Mouse (Mus musculus) liver, adult 2 months (tissue): ENCODE measurements around the gene Fhl1.

Source experiments
- CTCF ChIP-seq: fragments of 200-500 bp; IDR thresholded peaks from 2 replicates; pipeline ENCODE4 v1.5.1; 2011; ENCODE audit warnings: low read depth, low read length, control low read depth
- POLR2A ChIP-seq: fragments of 200-500 bp; IDR thresholded peaks from 2 replicates; pipeline ENCODE4 v1.6.1; 2011; ENCODE audit warnings: low read length, control low read depth; ENCODE audit not compliant: insufficient read depth; ENCODE audit errors: extremely low read depth

GRCm38 (mm10) chrX:56755646-56756045 lies 24.1 kb downstream of the Fhl1 start:
- TF ChIP-seq CTCF (peak; percentile 18; the same call in 1 of the 2 replicates), POLR2A (no peak)
